ENCODE assay signal across 9 mouse cellular contexts in genomic region chr11:70539423-70539822, GRCm38 (mm10). TPM values are rescaled to one million over a fixed set of nuclear protein-coding genes. Genes with fewer than 3 reads are reported as not detected.
DNase-seq lines count a peak whose midpoint lies in the region; ATAC-seq and TF ChIP-seq lines count a peak whose summit lies in the region.
"Had no signal": no experiment of that assay in that cellular context is flagged by ENCODE, and none has a peak within 500 bp of the region (broad histone marks: within the 10 kb centered on the region; RNA-seq: fewer than 3 reads in every experiment).

No protein-coding gene starts in this region.

- H3K27me3 ChIP-seq in heart, embryonic 13.5 days (replicated peaks), result no peaks in the 10 kb centered on the region; the same call in 1 of the 2 replicates
- H3K27me3 ChIP-seq in ES-Bruce4 (ENCODE audit: control insufficient read depth, insufficient read depth, low read length, poor library complexity, severe bottlenecking), result no peaks in the 10 kb centered on the region
- H3K27me3 ChIP-seq in forebrain, embryonic 16.5 days (replicated peaks; ENCODE audit: control insufficient read depth, insufficient read depth, low read length), result peaks cover 3% of the 10 kb centered on the region; the same call in 1 of the 2 replicates
- H3K27me3 ChIP-seq in liver, embryonic 16.5 days (ENCODE audit: control insufficient read depth, insufficient read depth, low read depth, low read length), result peaks cover 34% of the 10 kb centered on the region

- no peaks in the 10 kb centered on the region for H3K9me3 ChIP-seq in heart, embryonic 13.5 days
- H3K9me3 ChIP-seq in ES-Bruce4 (replicated peaks; ENCODE audit: control insufficient read depth, insufficient read depth, low read length, poor library complexity, severe bottlenecking), result no peaks in the 10 kb centered on the region
- no peaks in the 10 kb centered on the region for H3K9me3 ChIP-seq in forebrain, embryonic 16.5 days (ENCODE audit: control insufficient read depth, low read length)
- H3K9me3 ChIP-seq in liver, embryonic 16.5 days (replicated peaks; ENCODE audit: control insufficient read depth, low read length), result no peaks in the 10 kb centered on the region

- no peak for ATAC-seq in heart, embryonic 13.5 days (ENCODE audit: extremely low read depth, insufficient number of reproducible peaks, low FRiP score, low TSS enrichment)
- peak; percentile 23; the same call in 1 of the 2 replicates for ATAC-seq in forebrain, embryonic 16.5 days
- ATAC-seq in liver, embryonic 16.5 days (ENCODE audit: low read depth), result no peak
- ATAC-seq in frontal cortex, adult (ENCODE audit: low TSS enrichment), result no peak

- H3K4me3 ChIP-seq in heart, embryonic 13.5 days, result peak overlapping the region; percentile 74
- H3K4me3 ChIP-seq in ES-Bruce4 (ENCODE audit: low read depth, low read length), result peak overlapping the region; percentile 71
- peak overlapping the region; percentile 56 for H3K4me3 ChIP-seq in forebrain, embryonic 16.5 days (replicated peaks; ENCODE audit: low read length)
- peak overlapping the region; percentile 55 for H3K4me3 ChIP-seq in liver, embryonic 16.5 days (ENCODE audit: low read depth, low read length)

- 0 out of 2 replicates have a peak overlapping the region, but pooled peaks have one; percentile 66 for H3K27ac ChIP-seq in heart, embryonic 13.5 days (replicated peaks)
- no peak overlapping the region for H3K27ac ChIP-seq in ES-Bruce4 (ENCODE audit: insufficient read depth, low read length)
- no peak overlapping the region for H3K27ac ChIP-seq in forebrain, embryonic 16.5 days (ENCODE audit: low read length)
- H3K27ac ChIP-seq in liver, embryonic 16.5 days (ENCODE audit: low read length), result no peak overlapping the region; the same call in 1 of the 2 replicates

- H3K4me1 ChIP-seq in heart, embryonic 13.5 days, result peaks cover 29% of the 10 kb centered on the region
- H3K4me1 ChIP-seq in ES-Bruce4 (ENCODE audit: control insufficient read depth, insufficient read depth, low read length), result no peaks in the 10 kb centered on the region
- peaks cover 11% of the 10 kb centered on the region for H3K4me1 ChIP-seq in forebrain, embryonic 16.5 days (replicated peaks; ENCODE audit: control insufficient read depth, insufficient read depth, low read length)
- peaks cover 3% of the 10 kb centered on the region; the same call in 1 of the 2 replicates for H3K4me1 ChIP-seq in liver, embryonic 16.5 days (ENCODE audit: control insufficient read depth, low read depth, low read length)

- 20% methylated on average over 9 of the region's 9 CpGs for WGBS in heart, embryonic 13.5 days
- 11% methylated on average over 9 of the region's 9 CpGs for WGBS in forebrain, embryonic 16.5 days
- 17% methylated on average over 9 of the region's 9 CpGs for WGBS in liver, embryonic 16.5 days (ENCODE audit: insufficient replicate concordance)

- no peak for TF ChIP-seq POLR2A in ES-Bruce4 (IDR thresholded peaks at IDR 0.05; ENCODE audit: insufficient read depth, low read length)

- intact Hi-C loops in heart, postnatal 36 days (cut with DNase I), result no loop called here

- no peak for TF ChIP-seq CTCF in ES-Bruce4 (IDR thresholded peaks at IDR 0.05; ENCODE audit: low read depth, low read length)

- peak overlapping the region; percentile 89 for H3K9ac ChIP-seq in heart, embryonic 13.5 days
- H3K9ac ChIP-seq in ES-Bruce4 (ENCODE audit: low read depth, poor library complexity, severe bottlenecking), result peak overlapping the region; percentile 65
- peak overlapping the region; percentile 55; the same call in 1 of the 2 replicates for H3K9ac ChIP-seq in forebrain, embryonic 16.5 days (replicated peaks; ENCODE audit: low read depth, low read length)
- H3K9ac ChIP-seq in liver, embryonic 16.5 days (ENCODE audit: low read depth, low read length), result peak overlapping the region; percentile 38

- no peak for DNase-seq in heart, postnatal 36 days
- DNase-seq in embryo, embryonic 9.5 days (ENCODE audit: extremely low spot score), result no peak
- DNase-seq in right cerebral cortex, postnatal 4 days, result no peak

- peak overlapping the region; percentile 75 for H3K4me2 ChIP-seq in heart, embryonic 13.5 days
- peak overlapping the region; percentile 69 for H3K4me2 ChIP-seq in forebrain, embryonic 16.5 days (ENCODE audit: low read length)
- H3K4me2 ChIP-seq in liver, embryonic 16.5 days (ENCODE audit: low read depth, low read length), result peak overlapping the region; percentile 61

- peaks cover 11% of the 10 kb centered on the region for H3K36me3 ChIP-seq in heart, embryonic 13.5 days
- H3K36me3 ChIP-seq in ES-Bruce4 (ENCODE audit: control insufficient read depth, insufficient read depth, low read length, poor library complexity, severe bottlenecking), result no peaks in the 10 kb centered on the region
- H3K36me3 ChIP-seq in forebrain, embryonic 16.5 days (ENCODE audit: control insufficient read depth, insufficient read depth), result no peaks in the 10 kb centered on the region
- no peaks in the 10 kb centered on the region for H3K36me3 ChIP-seq in liver, embryonic 16.5 days (ENCODE audit: control insufficient read depth, insufficient read depth)

- no peak for TF ChIP-seq EP300 in ES-Bruce4 (IDR thresholded peaks at IDR 0.05; ENCODE audit: insufficient read depth, low read depth, low read length)

RNA-seq across cellular contexts. Expression of gene Pld2, which starts 0.4 kb away (rescaled TPM):
- 9.3 and 11.2 TPM in 2 replicates for polyA plus RNA-seq in heart, embryonic 13.5 days (2015; fragmentation: Nextera tagmentation; extraction: Ambion mirVana)
- 1 to 10 TPM; 6.3 to 6.5 TPM for total RNA-seq in heart, postnatal 36 days (2021)
- 7.3 and 8.3 TPM in 2 replicates for polyA plus RNA-seq in ES-Bruce4 (2011; ENCODE audit: insufficient read depth, insufficient read length, low read depth, missing spikeins)
- polyA plus RNA-seq in forebrain, embryonic 16.5 days (2015; fragmentation: Nextera tagmentation; extraction: Ambion mirVana), result 8.8 and 9.0 TPM in 2 replicates
- 2.1 and 2.9 TPM in 2 replicates for polyA plus RNA-seq in liver, embryonic 16.5 days (2015; fragmentation: Nextera tagmentation; extraction: Ambion mirVana)

RNA-seq across cellular contexts. Expression of gene Gm40193, which starts 6.7 kb away (rescaled TPM):
- not detected in 2 replicates for polyA plus RNA-seq in heart, embryonic 13.5 days (2015; fragmentation: Nextera tagmentation; extraction: Ambion mirVana)
- not detected for total RNA-seq in heart, postnatal 36 days (2021)
- polyA plus RNA-seq in ES-Bruce4 (2011; ENCODE audit: insufficient read depth, insufficient read length, low read depth, missing spikeins), result not detected in 2 replicates
- polyA plus RNA-seq in forebrain, embryonic 16.5 days (2015; fragmentation: Nextera tagmentation; extraction: Ambion mirVana), result not detected in 2 replicates
- not detected in 2 replicates for polyA plus RNA-seq in liver, embryonic 16.5 days (2015; fragmentation: Nextera tagmentation; extraction: Ambion mirVana)
- polyA plus RNA-seq: CD4-positive, CD25-positive, alpha-beta regulatory T cell, adult 4 months had no signal

RNA-seq across cellular contexts. Expression of gene Psmb6, which starts 14.3 kb away (rescaled TPM):
- 636 and 691 TPM in 2 replicates for polyA plus RNA-seq in heart, embryonic 13.5 days (2015; fragmentation: Nextera tagmentation; extraction: Ambion mirVana)
- 100 to 1,000 TPM; 230 to 233 TPM for total RNA-seq in heart, postnatal 36 days (2021)
- 244 and 250 TPM in 2 replicates for polyA plus RNA-seq in ES-Bruce4 (2011; ENCODE audit: insufficient read depth, insufficient read length, low read depth, missing spikeins)
- 713 and 749 TPM in 2 replicates for polyA plus RNA-seq in forebrain, embryonic 16.5 days (2015; fragmentation: Nextera tagmentation; extraction: Ambion mirVana)
- 291 and 307 TPM in 2 replicates for polyA plus RNA-seq in liver, embryonic 16.5 days (2015; fragmentation: Nextera tagmentation; extraction: Ambion mirVana)

RNA-seq across cellular contexts. Expression of gene Gltpd2, which starts 20.4 kb away (rescaled TPM):
- polyA plus RNA-seq in heart, embryonic 13.5 days (2015; fragmentation: Nextera tagmentation; extraction: Ambion mirVana), result 0.12 and 0.99 TPM in 2 replicates
- total RNA-seq in heart, postnatal 36 days (2021), result not detected
- not detected in 2 replicates for polyA plus RNA-seq in ES-Bruce4 (2011; ENCODE audit: insufficient read depth, insufficient read length, low read depth, missing spikeins)
- polyA plus RNA-seq in forebrain, embryonic 16.5 days (2015; fragmentation: Nextera tagmentation; extraction: Ambion mirVana), result 0.18 TPM in 1 of 2 replicates, not detected in the other
- polyA plus RNA-seq in liver, embryonic 16.5 days (2015; fragmentation: Nextera tagmentation; extraction: Ambion mirVana), result 33.8 and 35.3 TPM in 2 replicates
- polyA plus RNA-seq: CD4-positive, CD25-positive, alpha-beta regulatory T cell, adult 4 months had no signal

RNA-seq across cellular contexts. Expression of gene Mink1, which starts 23.3 kb away (rescaled TPM):
- 8.8 and 9.8 TPM in 2 replicates for polyA plus RNA-seq in heart, embryonic 13.5 days (2015; fragmentation: Nextera tagmentation; extraction: Ambion mirVana)
- 10 to 100 TPM; 43.9 to 49.4 TPM for total RNA-seq in heart, postnatal 36 days (2021)
- 25.2 and 31.8 TPM in 2 replicates for polyA plus RNA-seq in ES-Bruce4 (2011; ENCODE audit: insufficient read depth, insufficient read length, low read depth, missing spikeins)
- polyA plus RNA-seq in forebrain, embryonic 16.5 days (2015; fragmentation: Nextera tagmentation; extraction: Ambion mirVana), result 13.8 and 17.5 TPM in 2 replicates
- polyA plus RNA-seq in liver, embryonic 16.5 days (2015; fragmentation: Nextera tagmentation; extraction: Ambion mirVana), result 4.0 and 6.0 TPM in 2 replicates

Comparison
In these comparisons a context has a peak if more than half of its experiments do, and no peak if none do; other contexts are left out.
1. H3K9ac ChIP-seq: peak in every context shown above with its lines; median percentile 89 in heart, embryonic 13.5 days; 65 in ES-Bruce4; 55 in forebrain, embryonic 16.5 days; 38 in liver, embryonic 16.5 days.